Mouse (Mus musculus) right cerebral cortex, postnatal 10 days (tissue): ENCODE data around the gene Ndufc2.
A peak's percentile ranks its signal among the peaks of the same experiment; 100 is the strongest.

Experiments
- DNase-seq, 2 experiments: peaks; one replicate each; pipeline ENCODE4 v3.0.0; 2021; ENCODE audit warnings: low spot score in 2 of 2

Gene Ndufc2

GRCm38 (mm10) chr7:97387561-97388147 is 12.1 kb upstream of the Ndufc2 start:
- no peak for DNase-seq

GRCm38 (mm10) chr7:97388541-97388940 is 11.3 kb upstream of the Ndufc2 start:
- DNase-seq, result no peak

GRCm38 (mm10) chr7:97391293-97392078 is 8.3 kb upstream of the Ndufc2 start:
- DNase-seq, result peak in 1 of 2 experiments; percentile 20

- DNase-seq, result no peak
Measured at GRCm38 (mm10) chr7:97392079-97392445, 7.7 kb upstream of the Ndufc2 start.

GRCm38 (mm10) chr7:97394375-97394774 is 5.4 kb upstream of the Ndufc2 start:
- no peak for DNase-seq

GRCm38 (mm10) chr7:97398943-97399342 is 860 bp upstream of the Ndufc2 start:
- no peak for DNase-seq

- DNase-seq, result no peak
Measured at GRCm38 (mm10) chr7:97407145-97407544, 7.3 kb downstream of the Ndufc2 start.

GRCm38 (mm10) chr7:97411106-97411505 is 11.3 kb downstream of the Ndufc2 start:
- no peak for DNase-seq

GRCm38 (mm10) chr7:97411575-97411974 is 11.8 kb downstream of the Ndufc2 start:
- no peak for DNase-seq

GRCm38 (mm10) chr7:97413981-97414380 is 14.2 kb downstream of the Ndufc2 start:
- DNase-seq, result no peak

GRCm38 (mm10) chr7:97414426-97414825 is 14.6 kb downstream of the Ndufc2 start:
- no peak for DNase-seq

GRCm38 (mm10) chr7:97414915-97415687 is 15.3 kb downstream of the Ndufc2 start:
- no peak for DNase-seq

GRCm38 (mm10) chr7:97416473-97416872 is 16.7 kb downstream of the Ndufc2 start:
- DNase-seq, result no peak

GRCm38 (mm10) chr7:97416906-97417777 is 17.3 kb downstream of the Ndufc2 start, which contains the start of gene Thrsp:
Gene Thrsp (minus strand): TSS chr7:97417730.
- peak; percentile 86 to 91 for DNase-seq

GRCm38 (mm10) chr7:97418717-97419116 is 18.9 kb downstream of the Ndufc2 start:
- DNase-seq, result no peak

GRCm38 (mm10) chr7:97419163-97419562 is 19.4 kb downstream of the Ndufc2 start:
- DNase-seq, result no peak

- DNase-seq, result no peak
Measured at GRCm38 (mm10) chr7:97420406-97420805, 20.6 kb downstream of the Ndufc2 start.

GRCm38 (mm10) chr7:97420958-97421651 is 21.3 kb downstream of the Ndufc2 start:
- no peak for DNase-seq

- no peak for DNase-seq
Measured at GRCm38 (mm10) chr7:97423754-97424153, 24.0 kb downstream of the Ndufc2 start.

GRCm38 (mm10) chr7:97424621-97425245 is 24.9 kb downstream of the Ndufc2 start:
- peak; percentile 90 to 93 for DNase-seq
